Mouse (Mus musculus): Measurements from ENCODE around the gene Mthfd1l.
"Not testable (repeated sequence)": the region's sequence is repeated elsewhere in the genome, so short reads cannot be mapped to it uniquely, and the experiment has no call there.

The Mthfd1l gene

DNA sequence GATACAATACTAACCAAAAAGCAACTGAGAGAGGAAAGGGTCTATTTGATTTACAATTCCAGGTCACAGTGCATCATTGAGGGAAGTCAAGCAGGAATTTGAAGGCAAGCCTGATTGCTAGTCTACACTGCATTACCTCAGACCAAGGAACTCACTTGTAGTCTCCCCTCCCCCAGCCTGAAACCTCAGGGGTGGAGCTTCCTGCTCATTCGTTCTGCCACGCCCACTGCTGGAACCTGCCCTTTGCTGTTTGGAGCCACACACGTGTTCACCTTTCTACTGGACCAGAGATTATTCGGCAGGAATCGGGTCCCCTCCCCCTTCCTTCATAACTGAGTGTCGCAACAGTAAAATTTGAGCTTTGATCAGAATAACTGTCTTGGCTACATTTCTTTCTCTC is 230.7 kb downstream of the Mthfd1l start:
- not testable (repeated sequence) for DNase-seq (ENCODE audit: low spot score in 2 of 2)

GRCm38 (mm10) chr10:4209040-4209439 is 236.1 kb downstream of the Mthfd1l start:
- no peak for DNase-seq (ENCODE audit: low spot score in 2 of 2)

GRCm38 (mm10) chr10:4210313-4211066 is 237.6 kb downstream of the Mthfd1l start:
- DNase-seq (ENCODE audit: low spot score in 2 of 2): no peak

GRCm38 (mm10) chr10:4211067-4211447 is 238.1 kb downstream of the Mthfd1l start:
- DNase-seq (ENCODE audit: low spot score in 2 of 2): no peak

All from spleen, postnatal 4 days (tissue).